Mouse (Mus musculus): ENCODE data around the gene Ccr7. TPM values are rescaled to one million over a fixed set of nuclear protein-coding genes. Genes with fewer than 3 reads are reported as not detected.

Ccr7 gene
- polyA plus RNA-seq, 1 experiment from 2014 or later = 0.23 TPM

DNA sequence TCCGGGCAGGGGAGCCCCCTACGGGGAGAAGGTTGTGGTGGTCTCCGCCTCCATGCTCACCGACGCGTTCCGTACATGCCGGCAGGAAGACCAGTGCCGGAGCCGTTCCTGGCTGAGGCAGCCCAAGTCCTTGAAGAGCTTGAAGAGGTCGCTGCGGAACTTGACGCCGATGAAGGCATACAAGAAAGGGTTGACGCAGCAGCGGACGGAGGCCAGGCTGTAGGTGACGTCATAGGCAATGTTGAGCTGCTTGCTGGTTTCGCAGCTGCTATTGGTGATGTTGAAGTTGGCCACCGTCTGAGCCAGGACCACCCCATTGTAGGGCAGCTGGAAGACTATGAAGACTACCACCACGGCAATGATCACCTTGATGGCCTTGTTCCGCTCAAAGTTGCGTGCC is 9.9 kb downstream of the Ccr7 start:
- 67% methylated on average over 23 of the region's 23 CpGs for WGBS
- peak overlapping the region; percentile 38 for H3K4me2 ChIP-seq

DNA sequence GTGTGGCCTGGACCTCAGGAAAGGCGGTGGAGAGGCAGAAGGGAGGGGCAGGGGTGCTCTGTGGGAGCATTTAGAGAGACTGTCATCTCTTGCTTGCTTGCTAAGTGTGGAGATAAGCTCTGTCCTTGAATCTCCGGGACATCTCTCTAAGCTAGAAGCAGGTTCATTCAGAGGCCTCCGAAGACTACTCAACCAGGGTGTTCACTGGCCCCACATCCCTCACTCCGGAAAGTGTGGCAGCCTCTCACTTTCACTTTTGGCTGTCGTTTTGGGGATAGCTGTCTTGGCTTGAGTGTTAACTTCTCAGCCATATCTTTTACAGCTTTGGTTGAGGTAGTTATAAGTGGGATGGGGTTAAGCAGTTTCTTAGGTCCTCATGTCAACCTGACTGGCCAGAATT is 10.4 kb downstream of the Ccr7 start:
- peak overlapping the region; percentile 38 for H3K4me2 ChIP-seq
- 37% methylated on average over 5 of the region's 5 CpGs for WGBS
- H3K4me3 ChIP-seq = no peak overlapping the region
- H3K36me3 ChIP-seq = no peaks in the 10 kb centered on the region
- no peak overlapping the region for H3K27ac ChIP-seq (replicated peaks)
- H3K9ac ChIP-seq = 0 out of 2 replicates have a peak overlapping the region, but pooled peaks have one; percentile 11
- no peaks in the 10 kb centered on the region for H3K9me3 ChIP-seq
- H3K27me3 ChIP-seq (replicated peaks) = no peaks in the 10 kb centered on the region
- peaks cover 52% of the 10 kb centered on the region for H3K4me1 ChIP-seq
- ATAC-seq (ENCODE audit: extremely low read depth, insufficient number of reproducible peaks, low FRiP score, low TSS enrichment) = no peak

More for the DNA sequence above, 9.9 kb downstream of the Ccr7 start:
- Histone ChIP-seq H3K36me3 (no peaks in the 10 kb centered on the region), H3K9me3 (no peaks in the 10 kb centered on the region), H3K9ac (0 out of 2 replicates have a peak overlapping the region, but pooled peaks have one; percentile 11), H3K27me3 (replicated peaks) (no peaks in the 10 kb centered on the region), H3K27ac (replicated peaks) (no peak overlapping the region), H3K4me3 (no peak overlapping the region), H3K4me1 (peaks cover 56% of the 10 kb centered on the region)
- no peak for ATAC-seq (ENCODE audit: extremely low read depth, insufficient number of reproducible peaks, low FRiP score, low TSS enrichment)

- WGBS = 67% methylated on average over 16 of the region's 16 CpGs
- Histone ChIP-seq H3K4me2 (no peak overlapping the region), H3K9me3 (no peaks in the 10 kb centered on the region), H3K27ac (replicated peaks) (peak overlapping the region; percentile 20; the same call in 1 of the 2 replicates), H3K9ac (no peak overlapping the region), H3K4me1 (peaks cover 42% of the 10 kb centered on the region), H3K4me3 (no peak overlapping the region), H3K27me3 (replicated peaks) (no peaks in the 10 kb centered on the region), H3K36me3 (no peaks in the 10 kb centered on the region)
- no peak for ATAC-seq (ENCODE audit: extremely low read depth, insufficient number of reproducible peaks, low FRiP score, low TSS enrichment)
Measured at GRCm38 (mm10) chr11:99143123-99144082, 11.5 kb downstream of the Ccr7 start.

- H3K27ac ChIP-seq (replicated peaks) = no peak overlapping the region
- whole genome bisulfite sequencing = 71% methylated on average over 18 of the region's 18 CpGs
- no peak for ATAC-seq (ENCODE audit: extremely low read depth, insufficient number of reproducible peaks, low FRiP score, low TSS enrichment)
- no peaks in the 10 kb centered on the region for H3K9me3 ChIP-seq
- H3K27me3 ChIP-seq (replicated peaks) = no peaks in the 10 kb centered on the region
- peaks cover 34% of the 10 kb centered on the region for H3K4me1 ChIP-seq
- H3K9ac ChIP-seq = no peak overlapping the region
- H3K4me2 ChIP-seq = no peak overlapping the region
- H3K4me3 ChIP-seq = no peak overlapping the region
- no peaks in the 10 kb centered on the region for H3K36me3 ChIP-seq
Measured at GRCm38 (mm10) chr11:99142493-99143095, 12.3 kb downstream of the Ccr7 start.

GRCm38 (mm10) chr11:99142046-99142445 is 12.8 kb downstream of the Ccr7 start:
- Histone ChIP-seq H3K36me3 (no peaks in the 10 kb centered on the region), H3K27me3 (replicated peaks) (no peaks in the 10 kb centered on the region), H3K4me3 (no peak overlapping the region), H3K4me2 (no peak overlapping the region), H3K4me1 (peaks cover 28% of the 10 kb centered on the region), H3K9me3 (no peaks in the 10 kb centered on the region), H3K9ac (no peak overlapping the region), H3K27ac (replicated peaks) (no peak overlapping the region)
- ATAC-seq (ENCODE audit: extremely low read depth, insufficient number of reproducible peaks, low FRiP score, low TSS enrichment) = no peak
- WGBS = 88% methylated on average over 6 of the region's 6 CpGs

DNA sequence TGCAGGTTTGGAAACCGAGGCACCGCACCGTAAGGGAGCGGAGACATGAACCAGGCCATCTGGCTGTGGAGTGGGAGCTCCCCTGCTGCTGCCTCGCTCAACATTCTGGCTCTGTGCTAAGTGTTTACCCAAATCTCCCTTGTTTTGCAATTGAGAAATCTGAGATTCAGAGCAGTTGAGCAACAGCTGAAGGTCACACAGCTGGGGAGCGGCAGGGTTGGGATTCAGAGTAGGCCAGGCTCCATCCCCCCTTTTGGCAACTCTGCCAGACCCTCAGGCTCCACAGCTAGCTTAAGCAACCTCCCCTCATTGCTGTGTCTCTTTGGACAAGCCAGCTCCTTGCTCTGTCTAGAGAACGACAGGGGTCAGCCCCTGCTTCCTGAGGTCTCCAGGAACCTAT is 13.3 kb downstream of the Ccr7 start:
- no peaks in the 10 kb centered on the region for H3K27me3 ChIP-seq (replicated peaks)
- H3K27ac ChIP-seq (replicated peaks) = no peak overlapping the region
- no peak for ATAC-seq (ENCODE audit: extremely low read depth, insufficient number of reproducible peaks, low FRiP score, low TSS enrichment)
- WGBS = 67% methylated on average over 7 of the region's 7 CpGs
- peaks cover 27% of the 10 kb centered on the region for H3K4me1 ChIP-seq
- no peaks in the 10 kb centered on the region for H3K9me3 ChIP-seq
- no peaks in the 10 kb centered on the region for H3K36me3 ChIP-seq
- no peak overlapping the region for H3K4me2 ChIP-seq
- no peak overlapping the region for H3K4me3 ChIP-seq
- no peak overlapping the region for H3K9ac ChIP-seq

DNA sequence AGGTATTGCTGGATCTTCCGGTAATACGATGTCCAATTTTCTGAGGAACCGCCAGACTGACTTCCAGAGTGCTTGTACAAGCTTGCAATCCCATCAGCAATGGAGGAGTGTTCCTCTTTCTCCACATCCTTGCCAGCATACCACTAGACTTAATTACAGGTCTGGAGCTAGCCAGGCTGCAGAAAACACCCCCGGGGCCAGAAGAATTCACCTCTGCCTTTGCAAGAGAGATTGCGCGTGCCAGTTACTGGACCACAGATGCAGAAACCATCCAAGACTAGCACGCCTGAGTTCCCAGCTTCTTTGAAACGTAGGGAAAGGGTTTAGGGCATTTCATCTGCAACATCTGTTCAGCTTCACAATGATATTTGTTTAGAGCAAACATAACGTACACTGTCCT is 15.9 kb downstream of the Ccr7 start:
- Histone ChIP-seq H3K27me3 (replicated peaks) (no peaks in the 10 kb centered on the region), H3K27ac (replicated peaks) (no peak overlapping the region), H3K4me1 (peaks cover 29% of the 10 kb centered on the region), H3K4me2 (no peak overlapping the region), H3K9ac (no peak overlapping the region), H3K36me3 (no peaks in the 10 kb centered on the region), H3K9me3 (no peaks in the 10 kb centered on the region), H3K4me3 (no peak overlapping the region)
- 76% methylated on average over 9 of the region's 9 CpGs for WGBS
- no peak for ATAC-seq (ENCODE audit: extremely low read depth, insufficient number of reproducible peaks, low FRiP score, low TSS enrichment)

- Histone ChIP-seq H3K27me3 (replicated peaks) (no peaks in the 10 kb centered on the region), H3K9ac (no peak overlapping the region), H3K4me2 (no peak overlapping the region), H3K4me3 (no peak overlapping the region), H3K36me3 (no peaks in the 10 kb centered on the region), H3K27ac (replicated peaks) (no peak overlapping the region), H3K9me3 (no peaks in the 10 kb centered on the region), H3K4me1 (peaks cover 31% of the 10 kb centered on the region)
- 64% methylated on average over 4 of the region's 4 CpGs for WGBS
- ATAC-seq (ENCODE audit: extremely low read depth, insufficient number of reproducible peaks, low FRiP score, low TSS enrichment) = no peak
Measured at GRCm38 (mm10) chr11:99137385-99137784, 17.5 kb downstream of the Ccr7 start.

DNA sequence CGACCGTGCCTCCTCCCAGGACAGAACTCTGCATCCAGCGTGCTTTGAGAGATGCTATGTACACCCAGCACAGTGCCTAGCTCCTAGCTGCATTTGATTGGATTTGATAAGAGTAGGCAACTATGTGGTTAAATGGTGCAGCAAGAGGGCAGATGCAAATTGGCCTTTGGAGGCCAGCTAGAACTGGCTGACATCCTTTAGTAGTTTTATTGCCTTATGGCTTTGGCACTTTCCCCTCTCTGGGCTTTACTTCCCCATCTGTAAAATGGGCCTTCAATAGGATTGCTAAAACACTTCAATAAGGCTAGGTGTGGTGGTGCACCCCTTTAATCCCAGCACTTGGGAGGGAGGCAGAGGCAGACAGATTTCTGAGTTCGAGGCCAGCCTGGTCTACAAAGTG is 17.9 kb downstream of the Ccr7 start:
- Histone ChIP-seq H3K36me3 (no peaks in the 10 kb centered on the region), H3K27ac (replicated peaks) (no peak overlapping the region), H3K4me2 (no peak overlapping the region), H3K9me3 (no peaks in the 10 kb centered on the region), H3K4me3 (no peak overlapping the region), H3K27me3 (replicated peaks) (no peaks in the 10 kb centered on the region), H3K9ac (no peak overlapping the region), H3K4me1 (peaks cover 35% of the 10 kb centered on the region)
- no peak for ATAC-seq (ENCODE audit: extremely low read depth, insufficient number of reproducible peaks, low FRiP score, low TSS enrichment)
- 57% methylated on average over 4 of the region's 4 CpGs for WGBS

- no peaks in the 10 kb centered on the region for H3K9me3 ChIP-seq
- peaks cover 41% of the 10 kb centered on the region for H3K4me1 ChIP-seq
- H3K4me2 ChIP-seq = no peak overlapping the region
- ATAC-seq (ENCODE audit: extremely low read depth, insufficient number of reproducible peaks, low FRiP score, low TSS enrichment) = no peak
- H3K27me3 ChIP-seq (replicated peaks) = no peaks in the 10 kb centered on the region
- 46% methylated on average over 3 of the region's 3 CpGs for WGBS
- H3K9ac ChIP-seq = 0 out of 2 replicates have a peak overlapping the region, but pooled peaks have one; percentile 13
- no peaks in the 10 kb centered on the region for H3K36me3 ChIP-seq
- no peak overlapping the region for H3K27ac ChIP-seq (replicated peaks)
- H3K4me3 ChIP-seq = no peak overlapping the region
Measured at GRCm38 (mm10) chr11:99136361-99136760, 18.5 kb downstream of the Ccr7 start.

DNA sequence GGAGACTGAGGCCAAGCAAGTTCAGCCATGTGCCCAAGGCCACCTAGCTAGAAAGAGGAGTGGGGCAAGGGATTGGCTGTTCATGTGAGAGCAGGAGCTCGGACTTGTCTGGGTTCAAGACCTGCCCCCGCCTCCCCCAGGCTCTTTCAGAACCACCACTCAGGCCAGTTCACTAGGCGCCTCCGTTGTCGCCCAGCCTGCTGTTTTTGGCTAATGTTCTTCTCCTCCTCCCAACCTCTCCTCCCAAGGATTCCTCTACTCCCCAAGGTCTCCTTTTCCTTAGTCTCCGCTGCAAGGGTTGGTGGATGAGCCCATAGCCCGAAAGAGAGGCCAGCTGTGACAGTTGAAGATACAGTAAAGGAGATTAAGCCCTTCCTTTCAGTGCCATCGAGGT is 19.8 kb downstream of the Ccr7 start:
- ATAC-seq (ENCODE audit: extremely low read depth, insufficient number of reproducible peaks, low FRiP score, low TSS enrichment) = no peak
- Histone ChIP-seq H3K9ac (no peak overlapping the region), H3K4me2 (no peak overlapping the region), H3K27me3 (replicated peaks) (no peaks in the 10 kb centered on the region), H3K4me1 (peaks cover 44% of the 10 kb centered on the region), H3K9me3 (no peaks in the 10 kb centered on the region), H3K36me3 (no peaks in the 10 kb centered on the region), H3K4me3 (no peak overlapping the region), H3K27ac (replicated peaks) (peak overlapping the region; percentile 60)
- WGBS = 55% methylated on average over 8 of the region's 8 CpGs
